Mouse (Mus musculus) frontal cortex, adult 2 months (tissue): ENCODE results near the gene Gatad2a. TPM values are rescaled to one million over a fixed set of nuclear protein-coding genes. Genes with fewer than 3 reads are reported as not detected.
"Not testable (repeated sequence)": the region's sequence is repeated elsewhere in the genome, so short reads cannot be mapped to it uniquely, and the experiment has no call there.

Source experiments
- DNase-seq, 2 experiments: peaks; one replicate each; pipeline ENCODE4 v3.0.0; 2022; ENCODE audit warnings: low spot score in 1 of 2; ENCODE audit errors: extremely low spot score in 1 of 2
- polyA plus RNA-seq: library from polyadenylated mRNA; depleted of rRNA; stranded (reverse); fragments of >200 nt; gene quantifications from 2 replicates; pipeline ENCODE4 v1.2.3, GENCODE M21; 2012

Gatad2a gene
- polyA plus RNA-seq, 1 experiment: 31.0 TPM

GRCm38 (mm10) chr8:69996589-69997285 is 553 bp upstream of the Gatad2a start:
- DNase-seq: no peak

- DNase-seq: no peak
Measured at GRCm38 (mm10) chr8:69995422-69995775, 785 bp downstream of the Gatad2a start.

GRCm38 (mm10) chr8:69988936-69989335 is 7.2 kb downstream of the Gatad2a start:
- DNase-seq: not testable (repeated sequence)

GRCm38 (mm10) chr8:69987744-69988143 is 8.4 kb downstream of the Gatad2a start:
- no peak for DNase-seq

GRCm38 (mm10) chr8:69984876-69985553 is 11.2 kb downstream of the Gatad2a start:
- DNase-seq: no peak

DNA sequence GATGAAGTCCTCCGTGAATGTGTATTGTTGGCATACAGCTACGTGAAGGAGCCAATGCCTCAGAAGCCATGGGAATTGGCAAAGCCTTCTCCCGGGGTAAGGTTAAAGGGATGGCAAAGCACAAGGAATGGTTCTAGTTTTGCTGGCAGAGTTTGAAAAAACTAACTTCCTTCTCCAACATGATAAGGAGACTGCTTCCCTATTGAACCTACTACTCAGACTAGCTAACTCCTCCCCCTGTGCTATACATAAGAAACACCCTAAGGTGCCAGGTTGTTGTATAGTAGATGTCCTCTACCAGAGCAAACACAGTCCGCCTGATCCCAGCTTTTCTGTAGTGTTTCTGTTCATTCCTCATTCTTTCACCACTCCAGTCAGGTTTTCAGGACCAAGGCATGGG is 17.7 kb downstream of the Gatad2a start:
- no peak for DNase-seq

- no peak for DNase-seq
Measured at GRCm38 (mm10) chr8:69974806-69975205, 21.4 kb downstream of the Gatad2a start.

GRCm38 (mm10) chr8:69974194-69974614 is 22.0 kb downstream of the Gatad2a start:
- DNase-seq: peak; percentile 79 to 94

DNA sequence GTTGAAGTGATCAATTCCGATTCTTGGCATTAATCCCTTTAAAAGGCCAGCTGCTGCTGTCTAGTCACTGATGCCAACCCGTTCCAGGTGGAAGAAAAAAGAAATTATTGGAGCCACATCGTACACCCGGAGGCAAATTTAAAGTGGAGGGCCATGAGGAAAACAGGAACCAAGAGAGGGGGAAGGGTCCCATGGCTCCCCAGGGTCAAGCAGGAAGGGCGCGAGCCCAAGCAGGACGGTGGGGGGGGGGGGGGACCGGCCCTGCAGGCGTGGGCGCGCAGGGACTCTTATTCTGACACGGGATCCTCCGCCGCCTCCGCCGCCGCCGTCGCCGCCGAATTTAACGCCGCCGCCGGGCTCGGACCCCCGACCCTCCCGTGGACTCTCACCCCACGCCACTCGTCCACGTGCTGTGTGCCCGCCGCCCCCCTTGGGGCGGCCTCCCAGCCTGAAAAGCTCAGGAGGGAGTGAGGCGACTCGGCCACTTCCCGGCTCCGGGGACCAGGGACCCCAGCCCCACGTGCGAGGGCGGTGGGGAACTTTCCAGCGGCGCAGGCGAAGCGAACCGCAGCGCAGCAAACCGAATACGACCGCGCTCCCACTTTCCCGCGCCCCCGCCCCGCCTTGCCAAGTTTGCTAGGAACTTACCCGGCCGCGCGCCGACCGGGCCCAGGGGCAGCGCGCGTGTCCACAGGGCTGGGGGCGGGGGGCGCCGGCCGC is 22.6 kb downstream of the Gatad2a start:
- peak in 1 of 2 experiments; percentile 11 for DNase-seq

DNA sequence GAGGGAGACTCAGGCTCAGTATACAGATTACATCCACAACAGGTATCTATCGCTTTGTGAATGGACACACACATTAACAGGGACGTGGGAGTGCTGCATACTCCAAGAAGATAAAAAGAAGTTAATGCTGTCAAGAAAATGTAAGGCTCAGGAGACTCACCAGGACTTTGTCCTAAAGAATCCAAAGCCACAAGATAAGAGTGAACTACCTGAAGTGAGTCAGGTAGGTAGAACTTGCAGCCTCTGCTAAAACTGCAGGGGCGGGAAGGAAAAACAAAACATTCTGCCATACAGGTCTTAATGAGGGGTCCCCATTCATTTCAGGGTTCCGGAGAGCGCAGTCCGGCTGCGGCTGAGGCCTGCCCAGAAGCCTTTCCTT is 23.1 kb downstream of the Gatad2a start:
- no peak for DNase-seq

- no peak for DNase-seq
Measured at GRCm38 (mm10) chr8:69970880-69971279, 25.3 kb downstream of the Gatad2a start.

GRCm38 (mm10) chr8:69967291-69967933 is 28.8 kb downstream of the Gatad2a start:
- no peak for DNase-seq

- no peak for DNase-seq
Measured at GRCm38 (mm10) chr8:69959241-69959640, 36.9 kb downstream of the Gatad2a start.

- no peak for DNase-seq
Measured at GRCm38 (mm10) chr8:69957879-69958278, 38.3 kb downstream of the Gatad2a start.

DNA sequence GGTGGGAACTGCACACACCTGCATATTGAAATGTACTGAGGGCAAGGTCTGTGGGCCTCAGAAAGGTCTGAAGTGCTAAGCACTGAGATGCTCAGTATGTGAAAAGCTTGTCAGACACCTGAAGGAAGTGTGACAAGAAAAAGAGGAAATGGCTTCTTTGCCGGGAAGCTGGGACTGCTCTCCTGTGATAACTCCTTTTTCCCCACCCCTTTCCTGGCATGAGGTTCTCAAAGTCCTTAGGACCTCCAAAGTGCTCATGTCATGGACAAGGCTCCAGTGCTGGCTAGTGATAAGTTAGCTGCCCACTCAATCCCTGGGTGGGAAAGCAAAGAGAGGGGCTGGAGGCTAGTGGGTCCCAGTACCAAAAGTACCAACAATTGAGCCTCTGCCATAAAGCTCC is 38.8 kb downstream of the Gatad2a start:
- no peak for DNase-seq

- DNase-seq: no peak
Measured at GRCm38 (mm10) chr8:69956651-69957050, 39.5 kb downstream of the Gatad2a start.

- no peak for DNase-seq
Measured at GRCm38 (mm10) chr8:69954642-69955041, 41.5 kb downstream of the Gatad2a start.

DNA sequence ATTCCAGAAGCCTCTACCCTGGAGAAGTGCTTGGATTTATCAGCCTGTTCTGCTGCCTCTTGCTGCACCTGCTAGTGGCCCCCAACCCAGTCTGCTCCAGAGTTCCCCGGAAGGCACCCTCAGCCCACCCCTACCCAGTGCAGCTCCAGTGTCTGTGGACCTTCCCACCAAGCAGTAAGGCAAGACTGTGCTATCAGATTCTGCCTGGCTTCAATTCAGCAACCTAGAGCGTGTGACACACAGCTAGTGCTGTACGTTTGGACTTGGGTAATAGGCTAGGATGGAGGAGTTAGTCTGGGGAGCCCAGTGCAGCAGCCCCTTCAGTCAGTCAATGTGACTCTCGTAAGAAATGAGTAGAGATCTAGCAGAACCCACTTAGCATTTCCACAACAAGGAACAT is 42.0 kb downstream of the Gatad2a start:
- DNase-seq: no peak

DNA sequence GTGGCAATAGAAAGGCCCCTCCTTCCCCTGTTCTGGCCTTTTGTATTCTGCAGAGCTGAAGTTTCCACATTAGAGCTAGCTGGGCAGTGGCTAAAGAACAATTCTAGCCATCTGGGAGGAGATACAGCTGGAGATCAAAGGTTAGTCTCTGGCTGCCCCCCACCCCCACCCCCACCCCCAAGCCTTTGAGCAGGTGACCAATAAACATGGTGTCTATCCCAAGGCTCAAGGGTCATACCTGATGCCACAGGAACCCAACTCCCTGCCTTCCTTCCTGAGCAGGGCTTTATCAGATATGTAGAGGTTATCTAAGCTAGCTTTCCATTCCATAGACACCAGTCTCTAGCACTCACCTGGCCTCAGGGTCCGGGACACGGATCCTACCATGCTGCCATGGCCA is 45.9 kb downstream of the Gatad2a start:
- no peak for DNase-seq

DNA sequence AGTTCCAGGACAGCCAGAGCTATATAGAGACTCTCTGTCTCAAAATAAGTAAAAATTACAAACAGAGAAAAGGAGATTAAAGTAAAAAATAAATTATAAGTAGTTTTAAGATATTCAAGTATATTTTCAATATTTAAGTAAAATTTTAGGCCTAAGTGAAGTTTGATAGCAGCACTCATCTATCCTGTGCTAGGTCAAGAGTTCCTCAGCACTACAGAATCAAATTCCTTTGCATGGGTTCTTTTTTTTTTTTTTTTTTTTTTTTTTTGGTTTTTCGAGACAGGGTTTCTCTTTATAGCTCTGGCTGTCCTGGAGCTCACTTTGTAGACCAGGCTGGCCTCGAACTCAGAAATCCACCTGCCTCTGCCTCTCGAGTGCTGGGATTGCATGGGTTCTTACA is 53.7 kb downstream of the Gatad2a start:
- not testable (repeated sequence) for DNase-seq

GRCm38 (mm10) chr8:69940386-69940785 is 55.8 kb downstream of the Gatad2a start:
- DNase-seq: no peak
